Mouse (Mus musculus) monocyte, adult 2 months (primary cell): ENCODE results near the gene Zic1.

Experiments used
- DNase-seq, 2 experiments: peaks; one replicate each; pipeline ENCODE4 v3.0.0; 2022; ENCODE audit warnings: low spot score in 2 of 2, low read depth in 1 of 2

The Zic1 gene

DNA sequence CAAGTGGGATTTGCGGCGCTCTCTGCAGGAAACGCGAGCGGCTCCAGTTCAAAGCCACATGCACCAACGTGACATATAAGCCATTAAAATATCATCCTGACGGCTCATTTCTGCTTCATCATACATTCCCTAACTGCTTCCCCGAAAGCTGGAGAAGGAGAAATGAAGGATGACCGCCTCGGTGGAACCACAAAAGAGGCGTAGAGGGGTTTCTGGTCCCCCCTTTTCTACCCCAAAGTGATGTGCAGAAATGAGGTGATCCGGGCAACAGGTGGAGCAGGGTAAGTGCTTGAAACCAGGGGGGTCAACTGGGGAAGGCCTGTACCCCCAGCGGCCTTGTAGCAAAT, 3.3 kb upstream of the Zic1 start:
- DNase-seq = no peak

DNA sequence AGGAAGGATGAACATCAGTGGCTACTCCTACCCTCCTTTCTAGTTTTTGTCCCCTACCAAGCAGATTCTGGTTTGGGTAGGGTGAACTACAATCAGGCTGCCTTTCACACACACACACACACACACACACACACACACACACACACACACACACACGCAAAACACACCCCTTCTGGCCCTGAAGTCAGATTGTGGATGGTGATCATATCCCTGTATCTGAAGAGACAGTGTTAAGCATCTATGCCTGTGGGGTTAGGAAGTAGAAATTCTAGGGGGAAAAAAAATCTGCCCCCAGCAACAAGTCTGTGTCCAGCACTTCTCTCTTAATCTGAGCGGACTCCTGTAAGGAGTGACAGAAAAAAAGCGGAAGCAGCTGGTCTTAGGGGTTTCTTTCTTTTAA, 2.5 kb upstream of the Zic1 start:
- no peak for DNase-seq

- no peak for DNase-seq
These were observed 1.6 kb upstream of the Zic1 start for GRCm38 (mm10) chr9:91366999-91367811.

- DNase-seq = no peak
These were observed 802 bp upstream of the Zic1 start for GRCm38 (mm10) chr9:91366226-91366998.

DNA sequence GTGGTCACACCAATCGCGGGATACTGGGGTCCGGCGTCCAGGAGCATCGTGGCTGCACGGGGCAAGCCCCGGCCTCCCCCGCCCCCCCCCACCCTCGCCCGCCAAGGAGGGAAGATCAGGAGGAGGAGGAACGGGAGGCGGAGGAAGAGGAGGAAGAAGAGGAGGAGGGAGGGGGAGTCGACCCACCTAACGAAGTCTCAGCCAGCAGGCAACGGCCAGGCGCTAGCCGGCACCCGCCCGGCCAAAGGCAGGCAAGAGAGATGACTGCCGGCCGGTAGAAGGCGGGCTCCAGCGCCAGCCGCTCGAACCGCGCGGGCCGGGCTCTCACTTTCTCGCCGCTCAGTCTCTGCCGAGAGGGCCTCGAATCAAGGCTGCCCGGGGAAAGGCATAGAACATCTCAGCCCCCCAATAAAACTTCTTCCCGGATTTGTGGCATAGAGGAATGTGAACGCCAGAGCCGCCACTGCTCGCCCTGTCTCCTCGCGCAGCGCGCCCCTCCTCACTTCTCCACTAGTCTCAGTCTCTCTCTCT, 574 bp downstream of the Zic1 start:
- DNase-seq = no peak

GRCm38 (mm10) chr9:91364127-91364970, 1.3 kb downstream of the Zic1 start:
- DNase-seq = no peak

GRCm38 (mm10) chr9:91363814-91364126, 1.8 kb downstream of the Zic1 start:
- no peak for DNase-seq

DNA sequence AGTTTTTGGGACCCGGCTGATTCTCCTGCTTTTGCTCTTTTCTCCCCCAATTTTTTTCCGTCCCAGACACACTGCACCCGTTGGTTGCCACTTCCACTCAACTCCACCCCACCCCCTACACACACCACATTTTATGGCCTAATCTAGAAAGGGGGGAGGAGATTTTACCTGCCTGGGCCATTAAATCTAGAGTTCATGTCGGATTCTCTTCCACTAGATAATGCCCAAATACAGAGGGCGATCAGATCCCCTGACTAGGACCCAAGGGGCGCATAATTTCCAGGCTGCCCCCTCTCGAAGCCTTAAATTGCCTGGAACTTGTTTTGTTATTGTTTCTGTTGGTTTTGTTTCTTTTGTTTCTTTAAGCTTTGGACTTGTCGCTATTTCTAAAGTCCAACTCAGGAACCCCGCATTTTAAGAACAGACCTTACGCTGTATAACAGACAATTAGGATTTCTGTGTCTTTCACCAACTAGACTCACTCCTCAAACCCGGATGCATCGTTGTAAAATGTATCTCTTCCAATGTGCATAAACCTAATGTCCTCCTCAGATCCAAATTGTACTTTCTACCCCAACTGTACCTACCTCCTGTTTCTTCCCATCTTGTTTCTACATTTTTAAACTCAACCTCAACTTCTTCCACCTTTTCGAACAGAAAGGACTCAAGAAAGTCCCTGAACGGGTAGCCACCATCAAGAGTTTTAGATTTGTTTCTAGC, 2.4 kb downstream of the Zic1 start:
- DNase-seq = no peak

GRCm38 (mm10) chr9:91361856-91362601, 3.6 kb downstream of the Zic1 start, which contains the start of gene Zic4:
TSS of gene Zic4 (plus strand) at chr9:91362413.
- no peak for DNase-seq

DNA sequence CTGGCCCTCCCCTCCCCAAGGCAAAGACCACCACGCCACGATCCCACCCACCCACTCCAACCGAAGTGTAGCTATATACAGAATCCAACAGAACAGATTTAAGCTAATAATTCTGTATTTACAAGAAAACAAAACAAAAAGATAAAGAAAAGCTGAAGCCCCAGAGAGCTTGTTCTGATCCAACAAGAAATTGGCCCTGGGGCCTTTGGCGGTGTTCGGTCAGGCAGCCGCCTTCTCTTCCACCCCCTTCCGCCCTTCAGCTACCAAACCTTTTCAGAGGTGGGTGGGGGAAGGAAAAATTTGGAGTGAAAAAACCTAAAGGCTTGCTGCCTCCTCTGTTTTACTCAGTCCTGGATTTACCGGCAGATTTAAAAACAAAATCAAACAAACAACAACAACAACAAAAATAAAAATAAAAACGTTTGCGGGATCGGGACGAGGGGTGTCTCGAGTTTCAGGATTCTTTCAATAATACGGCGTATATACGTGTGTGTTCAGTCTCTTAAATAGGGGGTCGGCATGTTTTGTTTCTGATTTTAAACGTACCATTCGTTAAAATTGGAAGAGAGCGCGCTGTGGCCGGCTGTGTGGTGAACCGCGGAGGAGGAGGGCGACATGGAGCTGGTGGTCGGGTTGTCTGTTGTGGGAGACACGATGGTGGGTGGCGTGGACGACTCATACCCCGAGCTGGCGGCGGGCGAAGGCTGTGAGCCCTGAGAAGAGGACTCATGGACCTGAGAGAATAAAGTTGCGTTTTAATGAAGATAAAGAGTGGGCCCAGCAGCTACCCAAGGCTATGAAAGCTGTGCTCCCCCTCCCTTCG, 4.4 kb downstream of the Zic1 start:
- DNase-seq = no peak

GRCm38 (mm10) chr9:91360151-91361032, 5.2 kb downstream of the Zic1 start:
- DNase-seq = no peak

- DNase-seq = no peak
These were observed 6.5 kb downstream of the Zic1 start for GRCm38 (mm10) chr9:91358851-91359687.

- no peak for DNase-seq
These were observed 8.3 kb downstream of the Zic1 start for GRCm38 (mm10) chr9:91357321-91357720.

DNA sequence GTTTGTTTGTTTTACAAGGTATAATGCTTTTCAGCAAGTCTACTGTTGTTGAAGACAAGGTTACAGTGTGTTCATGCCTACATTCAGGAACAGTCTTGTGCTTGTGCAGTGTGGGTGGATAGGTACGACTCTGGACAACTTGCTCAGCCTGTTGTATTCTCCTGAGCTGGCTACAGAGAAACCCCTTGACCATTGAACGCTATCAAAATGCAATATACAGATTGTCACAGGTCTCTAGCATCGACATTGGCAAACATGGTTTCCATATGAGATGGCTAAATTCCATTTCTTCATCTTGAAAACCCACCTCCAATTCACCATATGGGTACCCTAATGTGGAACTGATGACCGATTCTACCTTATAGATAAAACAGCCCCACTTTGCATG, 9.3 kb downstream of the Zic1 start:
- DNase-seq = no peak

- no peak for DNase-seq
These were observed 9.8 kb downstream of the Zic1 start for GRCm38 (mm10) chr9:91355629-91356352.

DNA sequence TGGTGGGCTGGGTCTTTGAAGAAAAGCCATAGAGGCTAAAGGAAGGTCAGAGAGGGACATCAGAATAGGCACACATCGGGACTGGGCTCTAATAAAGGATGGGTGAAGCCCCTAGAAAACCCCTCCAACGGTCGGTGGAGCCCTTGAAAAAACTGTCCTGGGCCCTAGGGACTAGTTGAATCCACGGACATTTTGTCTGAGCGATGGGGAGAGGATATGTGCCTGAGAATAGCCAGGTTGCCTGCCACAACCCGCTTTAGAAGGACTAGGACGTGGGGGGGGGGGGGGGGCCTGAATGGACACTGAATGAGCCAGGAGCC, 10.4 kb downstream of the Zic1 start:
- DNase-seq = no peak
